Mouse (Mus musculus): ENCODE data around the gene Hmgxb4. TPM values are rescaled to one million over a fixed set of nuclear protein-coding genes. Genes with fewer than 3 reads are reported as not detected.

Gene Hmgxb4
- polyA plus RNA-seq, 1 experiment from 2014 or later: 37.7 TPM

GRCm38 (mm10) chr8:75008826-75009225, 15.7 kb downstream of the Hmgxb4 start:
- Histone ChIP-seq H3K9me3 (ENCODE audit: control insufficient read depth, low read length) (no peaks in the 10 kb centered on the region), H3K27ac (replicated peaks; ENCODE audit: low read depth, low read length) (no peak overlapping the region), H3K4me3 (ENCODE audit: low read depth, low read length) (no peak overlapping the region), H3K9ac (ENCODE audit: low read depth, low read length) (no peak overlapping the region), H3K27me3 (replicated peaks; ENCODE audit: control insufficient read depth, insufficient read depth, low read length) (no peaks in the 10 kb centered on the region), H3K36me3 (ENCODE audit: control insufficient read depth, insufficient read depth, low read length) (peaks cover 75% of the 10 kb centered on the region), H3K4me2 (ENCODE audit: low read depth, low read length) (no peak overlapping the region), H3K4me1 (ENCODE audit: control insufficient read depth, insufficient read depth, low read length) (no peaks in the 10 kb centered on the region)
- WGBS: 86% methylated on average over 2 of the region's 2 CpGs
- DNase-seq (ENCODE audit: low spot score): no peak
- no peak for ATAC-seq (ENCODE audit: low read depth)

DNA sequence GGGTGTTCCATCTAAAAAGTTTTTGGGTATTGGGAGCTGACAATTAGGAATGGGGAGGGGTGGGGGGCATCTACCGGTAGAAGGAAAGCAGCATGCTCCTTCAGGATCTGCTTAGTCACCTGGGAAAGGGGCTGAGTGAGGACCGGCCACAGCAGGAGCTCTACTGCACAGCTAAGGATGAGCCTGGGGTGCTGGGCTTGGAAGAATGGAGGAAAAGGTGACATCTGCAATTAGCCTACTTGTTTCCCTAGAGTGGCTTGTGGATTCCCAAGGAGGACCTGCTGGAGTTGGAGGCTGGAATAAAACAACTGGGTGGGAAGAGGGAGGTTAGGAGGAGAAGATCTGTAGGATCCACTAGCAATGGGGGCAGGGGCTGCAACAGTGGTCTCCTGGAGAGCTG, 20.4 kb downstream of the Hmgxb4 start:
- WGBS: 45% methylated on average over 2 of the region's 2 CpGs
- H3K9ac ChIP-seq (ENCODE audit: low read depth, low read length): no peak overlapping the region; the same call in 1 of the 2 replicates
- no peak for ATAC-seq (ENCODE audit: low read depth)

DNA sequence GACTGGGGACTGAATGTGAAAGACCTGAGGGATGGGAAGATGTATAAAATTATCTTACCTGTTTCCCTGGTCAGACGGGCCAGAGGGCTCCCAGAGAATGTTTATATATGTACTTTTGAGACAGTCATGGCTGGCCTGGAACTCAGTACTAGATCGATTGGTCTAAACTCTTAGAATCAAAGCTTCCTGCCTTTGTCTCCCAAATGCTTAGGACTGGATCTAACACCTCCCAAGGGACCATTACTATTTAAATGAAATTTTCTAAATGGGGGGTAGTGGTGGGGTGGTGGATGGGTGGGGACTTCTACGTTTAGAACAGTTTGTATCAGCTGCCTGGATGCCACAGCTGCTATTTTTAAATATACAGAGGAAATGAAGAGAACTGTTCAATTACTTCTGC, 20.8 kb downstream of the Hmgxb4 start:
- Histone ChIP-seq H3K4me3 (ENCODE audit: low read depth, low read length) (no peak overlapping the region), H3K36me3 (ENCODE audit: control insufficient read depth, insufficient read depth, low read length) (peaks cover 47% of the 10 kb centered on the region), H3K4me2 (ENCODE audit: low read depth, low read length) (no peak overlapping the region), H3K27me3 (replicated peaks; ENCODE audit: control insufficient read depth, insufficient read depth, low read length) (no peaks in the 10 kb centered on the region), H3K9ac (ENCODE audit: low read depth, low read length) (no peak overlapping the region), H3K27ac (replicated peaks; ENCODE audit: low read depth, low read length) (no peak overlapping the region), H3K4me1 (ENCODE audit: control insufficient read depth, insufficient read depth, low read length) (no peaks in the 10 kb centered on the region; the same call in 1 of the 2 replicates), H3K9me3 (ENCODE audit: control insufficient read depth, low read length) (no peaks in the 10 kb centered on the region)
- DNase-seq (ENCODE audit: low spot score) (no peak), ATAC-seq (ENCODE audit: low read depth) (no peak)
- 52% methylated on average over 3 of the region's 3 CpGs for WGBS

More for the DNA sequence above, 20.4 kb downstream of the Hmgxb4 start:
- DNase-seq (ENCODE audit: low spot score): no peak
- Histone ChIP-seq H3K36me3 (ENCODE audit: control insufficient read depth, insufficient read depth, low read length) (peaks cover 50% of the 10 kb centered on the region), H3K27ac (replicated peaks; ENCODE audit: low read depth, low read length) (no peak overlapping the region), H3K4me1 (ENCODE audit: control insufficient read depth, insufficient read depth, low read length) (no peaks in the 10 kb centered on the region; the same call in 1 of the 2 replicates), H3K27me3 (replicated peaks; ENCODE audit: control insufficient read depth, insufficient read depth, low read length) (no peaks in the 10 kb centered on the region), H3K4me3 (ENCODE audit: low read depth, low read length) (no peak overlapping the region), H3K4me2 (ENCODE audit: low read depth, low read length) (no peak overlapping the region), H3K9me3 (ENCODE audit: control insufficient read depth, low read length) (no peaks in the 10 kb centered on the region)

DNA sequence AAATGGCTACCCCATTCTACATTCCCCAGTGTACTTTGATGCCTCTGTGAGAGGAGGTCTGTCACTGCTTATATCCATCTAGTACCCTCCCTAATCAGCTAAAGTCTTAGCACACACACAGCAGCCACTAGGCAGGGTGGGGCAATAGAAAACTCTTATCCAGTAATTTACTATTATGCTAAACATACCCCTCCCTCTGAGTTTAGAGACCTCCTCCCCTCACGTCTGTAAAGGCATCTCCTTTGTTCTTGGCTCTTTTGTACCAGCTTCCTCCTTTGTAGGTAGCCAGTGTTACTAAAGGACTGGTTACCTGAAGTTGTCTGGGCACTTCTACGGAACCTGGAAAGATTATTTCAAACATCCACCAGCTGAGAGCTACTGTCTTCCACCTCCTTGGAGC, 22.8 kb downstream of the Hmgxb4 start:
- WGBS: 60% methylated on average over 2 of the region's 2 CpGs
- no peaks in the 10 kb centered on the region for H3K27me3 ChIP-seq (replicated peaks; ENCODE audit: control insufficient read depth, insufficient read depth, low read length)
- H3K9me3 ChIP-seq (ENCODE audit: control insufficient read depth, low read length): no peaks in the 10 kb centered on the region
- ATAC-seq (ENCODE audit: low read depth) (peak; percentile 44; the same call in 1 of the 2 replicates), DNase-seq (ENCODE audit: low spot score) (no peak)
- no peak overlapping the region for H3K4me3 ChIP-seq (ENCODE audit: low read depth, low read length)
- no peaks in the 10 kb centered on the region; the same call in 1 of the 2 replicates for H3K4me1 ChIP-seq (ENCODE audit: control insufficient read depth, insufficient read depth, low read length)
- peaks cover 34% of the 10 kb centered on the region for H3K36me3 ChIP-seq (ENCODE audit: control insufficient read depth, insufficient read depth, low read length)
- H3K9ac ChIP-seq (ENCODE audit: low read depth, low read length): no peak overlapping the region
- H3K27ac ChIP-seq (replicated peaks; ENCODE audit: low read depth, low read length): no peak overlapping the region
- H3K4me2 ChIP-seq (ENCODE audit: low read depth, low read length): no peak overlapping the region

- H3K9ac ChIP-seq (ENCODE audit: low read depth, low read length): no peak overlapping the region
- peaks cover 33% of the 10 kb centered on the region for H3K36me3 ChIP-seq (ENCODE audit: control insufficient read depth, insufficient read depth, low read length)
- no peaks in the 10 kb centered on the region for H3K9me3 ChIP-seq (ENCODE audit: control insufficient read depth, low read length)
- H3K27me3 ChIP-seq (replicated peaks; ENCODE audit: control insufficient read depth, insufficient read depth, low read length): no peaks in the 10 kb centered on the region
- DNase-seq (ENCODE audit: low spot score) (no peak), ATAC-seq (ENCODE audit: low read depth) (no peak)
- H3K4me1 ChIP-seq (ENCODE audit: control insufficient read depth, insufficient read depth, low read length): no peaks in the 10 kb centered on the region; the same call in 1 of the 2 replicates
- no peak overlapping the region for H3K4me3 ChIP-seq (ENCODE audit: low read depth, low read length)
- H3K27ac ChIP-seq (replicated peaks; ENCODE audit: low read depth, low read length): no peak overlapping the region
- 72% methylated on average over 1 of the region's 1 CpGs for WGBS
- H3K4me2 ChIP-seq (ENCODE audit: low read depth, low read length): no peak overlapping the region
Observed at GRCm38 (mm10) chr8:75016422-75016821, 23.3 kb downstream of the Hmgxb4 start.

DNA sequence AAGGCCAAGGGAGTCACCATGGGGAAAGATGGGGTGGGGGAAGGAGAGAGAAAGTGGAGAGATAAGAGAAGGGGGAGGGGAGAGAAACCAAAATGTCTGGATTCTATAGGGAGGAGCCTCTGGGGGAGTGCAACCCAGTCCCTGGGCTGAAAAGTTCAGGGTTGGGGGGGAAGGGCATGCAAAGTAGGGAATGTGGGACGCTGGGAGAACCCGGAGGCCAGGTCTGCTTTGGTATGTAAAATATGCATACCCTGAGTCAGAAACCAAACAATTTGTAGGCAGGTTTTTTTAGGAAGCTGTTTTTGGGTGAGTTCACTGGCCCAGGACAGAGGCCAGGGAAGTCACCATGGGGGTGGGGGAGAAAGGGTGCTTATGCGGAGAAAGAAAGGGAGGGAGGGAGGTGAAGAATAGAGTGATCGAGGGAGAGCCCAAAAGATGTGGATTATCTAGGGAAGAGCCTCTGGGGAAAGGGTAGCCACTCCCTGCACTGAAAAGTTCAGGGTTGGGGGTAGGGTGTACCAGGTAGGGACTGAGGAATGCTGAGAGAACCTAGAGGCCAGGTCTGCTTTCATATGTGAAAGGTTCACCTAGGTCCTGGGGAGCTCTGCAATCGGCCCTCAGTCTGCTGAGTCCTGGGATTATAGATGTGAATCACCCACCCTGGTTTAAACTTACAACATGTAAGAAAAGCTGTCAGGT, 25.3 kb downstream of the Hmgxb4 start:
- DNase-seq (ENCODE audit: low spot score): no peak
- Histone ChIP-seq H3K27me3 (replicated peaks; ENCODE audit: control insufficient read depth, insufficient read depth, low read length) (no peaks in the 10 kb centered on the region), H3K9ac (ENCODE audit: low read depth, low read length) (no peak overlapping the region), H3K4me2 (ENCODE audit: low read depth, low read length) (no peak overlapping the region), H3K36me3 (ENCODE audit: control insufficient read depth, insufficient read depth, low read length) (peaks cover 48% of the 10 kb centered on the region), H3K4me1 (ENCODE audit: control insufficient read depth, insufficient read depth, low read length) (no peaks in the 10 kb centered on the region; the same call in 1 of the 2 replicates), H3K27ac (replicated peaks; ENCODE audit: low read depth, low read length) (no peak overlapping the region), H3K4me3 (ENCODE audit: low read depth, low read length) (no peak overlapping the region), H3K9me3 (ENCODE audit: control insufficient read depth, low read length) (no peaks in the 10 kb centered on the region)
- ATAC-seq (ENCODE audit: low read depth): no peak; the same call in 1 of the 2 replicates
- 29% methylated on average over 5 of the region's 5 CpGs for WGBS

GRCm38 (mm10) chr8:75023660-75024316, 30.6 kb downstream of the Hmgxb4 start:
- no peak overlapping the region for H3K9ac ChIP-seq (ENCODE audit: low read depth, low read length)
- no peaks in the 10 kb centered on the region for H3K9me3 ChIP-seq (ENCODE audit: control insufficient read depth, low read length)
- no peak overlapping the region for H3K27ac ChIP-seq (replicated peaks; ENCODE audit: low read depth, low read length)
- 91% methylated on average over 3 of the region's 3 CpGs for WGBS
- ATAC-seq (ENCODE audit: low read depth): no peak
- no peak overlapping the region for H3K4me3 ChIP-seq (ENCODE audit: low read depth, low read length)
- H3K4me2 ChIP-seq (ENCODE audit: low read depth, low read length): no peak overlapping the region
- H3K36me3 ChIP-seq (ENCODE audit: control insufficient read depth, insufficient read depth, low read length): peaks cover 72% of the 10 kb centered on the region
- no peaks in the 10 kb centered on the region for H3K4me1 ChIP-seq (ENCODE audit: control insufficient read depth, insufficient read depth, low read length)
- no peaks in the 10 kb centered on the region for H3K27me3 ChIP-seq (replicated peaks; ENCODE audit: control insufficient read depth, insufficient read depth, low read length)
- no peak for DNase-seq (ENCODE audit: low spot score)

- 90% methylated on average over 4 of the region's 4 CpGs for WGBS
- H3K9me3 ChIP-seq (ENCODE audit: control insufficient read depth, low read length): no peaks in the 10 kb centered on the region
- H3K36me3 ChIP-seq (ENCODE audit: control insufficient read depth, insufficient read depth, low read length): peaks cover 89% of the 10 kb centered on the region
- H3K4me3 ChIP-seq (ENCODE audit: low read depth, low read length): no peak overlapping the region
- H3K4me1 ChIP-seq (ENCODE audit: control insufficient read depth, insufficient read depth, low read length): no peaks in the 10 kb centered on the region
- no peak overlapping the region for H3K27ac ChIP-seq (replicated peaks; ENCODE audit: low read depth, low read length)
- H3K4me2 ChIP-seq (ENCODE audit: low read depth, low read length): no peak overlapping the region
- ATAC-seq (ENCODE audit: low read depth): no peak
- H3K9ac ChIP-seq (ENCODE audit: low read depth, low read length): no peak overlapping the region
- no peaks in the 10 kb centered on the region for H3K27me3 ChIP-seq (replicated peaks; ENCODE audit: control insufficient read depth, insufficient read depth, low read length)
- DNase-seq (ENCODE audit: low spot score): no peak
Observed at GRCm38 (mm10) chr8:75025809-75026208, 32.7 kb downstream of the Hmgxb4 start.
